Mouse (Mus musculus): ENCODE measurements at regions not wholly inside any gene's neighbourhood (a gene's known extent, or its start where the extent isn't known, plus 50 kb on each side); places are given as distances from the start of the nearest gene placed in this dataset.

DNA sequence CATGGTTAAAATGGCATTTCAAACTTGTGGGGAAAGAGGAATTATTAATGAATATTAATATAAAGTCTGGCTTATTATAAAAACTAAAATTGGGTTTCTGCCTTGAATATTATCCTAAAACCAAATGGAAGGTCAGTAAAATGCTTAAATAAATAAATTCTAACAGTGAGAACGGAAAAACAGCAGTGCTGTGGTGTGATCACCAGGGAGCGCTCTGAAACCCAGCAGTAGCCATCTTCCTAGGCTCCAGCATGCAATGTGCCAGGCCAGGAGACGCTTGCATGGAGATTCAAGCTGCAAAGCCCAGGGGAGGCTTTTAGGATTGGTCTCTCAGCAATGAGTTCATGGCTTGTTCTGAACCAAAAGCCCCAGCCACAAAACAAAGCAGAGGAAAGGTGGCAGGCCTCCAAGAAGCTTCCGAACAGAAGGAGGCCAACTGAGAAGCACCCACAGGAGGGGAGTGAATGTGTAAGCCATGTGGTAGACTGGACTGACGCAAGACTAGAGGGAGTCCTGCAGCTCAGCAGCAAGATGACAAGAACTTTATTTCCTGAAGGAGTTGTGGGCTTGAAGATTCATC lies 52.3 kb upstream of the Bace2 start:
- DNase-seq (ENCODE audit: low read depth, low spot score): no peak

Measured in embryo, embryonic 11.5 days (tissue).